8 mouse cellular contexts compared by ENCODE assay signal in genomic region chr16:21695242-21695578, GRCm38 (mm10). TPM values are rescaled to one million over a fixed set of nuclear protein-coding genes. Genes with fewer than 3 reads are reported as not detected.
DNase-seq lines count a peak whose midpoint lies in the region; ATAC-seq and TF ChIP-seq lines count a peak whose summit lies in the region.

No protein-coding gene starts in this region.

- H3K4me3 ChIP-seq in cerebellum, adult 2 months (replicated peaks; ENCODE audit: insufficient read depth, low read depth, low read length), result peak overlapping the region; percentile 83
- H3K4me3 ChIP-seq in forebrain, embryonic 16.5 days (replicated peaks; ENCODE audit: low read length), result peak overlapping the region; percentile 67

- TF ChIP-seq CTCF in cerebellum, adult 2 months (IDR thresholded peaks at IDR 0.05; ENCODE audit: borderline replicate concordance, insufficient read depth, low read depth, low read length), result no peak

- peaks cover 15% of the 10 kb centered on the region for H3K4me1 ChIP-seq in cerebellum, adult 2 months (ENCODE audit: control insufficient read depth, insufficient read depth, low read length)
- H3K4me1 ChIP-seq in forebrain, embryonic 16.5 days (replicated peaks; ENCODE audit: control insufficient read depth, insufficient read depth, low read length), result peaks cover 28% of the 10 kb centered on the region

- peak overlapping the region; percentile 63 for H3K4me2 ChIP-seq in forebrain, embryonic 16.5 days (ENCODE audit: low read length)

- peak overlapping the region; percentile 96 for H3K9ac ChIP-seq in forebrain, embryonic 16.5 days (replicated peaks; ENCODE audit: low read depth, low read length)

- no peaks in the 10 kb centered on the region for H3K9me3 ChIP-seq in forebrain, embryonic 16.5 days (ENCODE audit: control insufficient read depth, low read length)

- ATAC-seq in forebrain, embryonic 16.5 days, result peak; percentile 54

- peak overlapping the region; percentile 89; the same call in 1 of the 2 replicates for H3K27ac ChIP-seq in cerebellum, adult 2 months (ENCODE audit: insufficient read depth, low read length)
- peak overlapping the region; percentile 29; the same call in 1 of the 2 replicates for H3K27ac ChIP-seq in forebrain, embryonic 16.5 days (ENCODE audit: low read length)

- no peaks in the 10 kb centered on the region for H3K27me3 ChIP-seq in cerebellum, adult 2 months (ENCODE audit: control insufficient read depth, insufficient read depth, low read length)
- H3K27me3 ChIP-seq in forebrain, embryonic 16.5 days (replicated peaks; ENCODE audit: control insufficient read depth, insufficient read depth, low read length), result no peaks in the 10 kb centered on the region

- no peak for TF ChIP-seq POLR2A in cerebellum, adult 2 months (IDR thresholded peaks at IDR 0.05; ENCODE audit: borderline replicate concordance, insufficient read depth, low read length)

- no peaks in the 10 kb centered on the region for H3K36me3 ChIP-seq in forebrain, embryonic 16.5 days (ENCODE audit: control insufficient read depth, insufficient read depth)

- 3% methylated on average over 12 of the region's 12 CpGs for WGBS in cerebellum, adult 2 months
- WGBS in forebrain, embryonic 16.5 days, result 3% methylated on average over 12 of the region's 12 CpGs

- DNase-seq in adrenal gland, adult (ENCODE audit: inconsistent age in 2 of 2, low spot score in 1 of 2), result peak; percentile 37 to 77
- no peak for DNase-seq in adrenal gland, adult 8-10 months
- DNase-seq in cerebellum, adult 2 months, result peak in 1 of 2 experiments; percentile 54
- peak; percentile 58 for DNase-seq in heart, postnatal 4 days
- DNase-seq in layer of hippocampus, postnatal 25 days (ENCODE audit: extremely low spot score in 1 of 2, low spot score in 1 of 2), result peak; percentile 23 to 28
- DNase-seq in lung, postnatal 25 days (ENCODE audit: low spot score), result peak; percentile 23
- peak; percentile 43 to 76 for DNase-seq in right cerebral cortex, postnatal 10 days (ENCODE audit: low spot score in 2 of 2)

RNA-seq across cellular contexts. Expression of gene 2510009E07Rik, which starts 0.7 kb away (rescaled TPM):
- 10 to 100 TPM; 19.6 to 26.0 (median 22.7) TPM for total RNA-seq in adrenal gland, adult 8-10 months (2022)
- polyA plus RNA-seq in cerebellum, adult 2 months (2012; rRNA removed), result 25.9 and 28.1 TPM in 2 replicates
- polyA plus RNA-seq in forebrain, embryonic 16.5 days (2015; fragmentation: Nextera tagmentation; extraction: Ambion mirVana), result 43.0 and 43.9 TPM in 2 replicates
- total RNA-seq in heart, postnatal 4 days (2021), result 10 to 100 TPM; 44.7 to 45.0 TPM
- total RNA-seq in layer of hippocampus, postnatal 25 days (2021), result 10 to 100 TPM; 39.4 to 43.1 TPM
